Mouse (Mus musculus) spleen, embryonic (tissue): ENCODE results near the gene Myo16.

ENCODE experiments used
- CTCF ChIA-PET: fragments of 350-600 bp; sonication (Branson Sonifier 250); formaldehyde crosslinking; loops from one replicate; lab custom pipeline; 2022; lab: Charles Lee

The Myo16 gene

DNA sequence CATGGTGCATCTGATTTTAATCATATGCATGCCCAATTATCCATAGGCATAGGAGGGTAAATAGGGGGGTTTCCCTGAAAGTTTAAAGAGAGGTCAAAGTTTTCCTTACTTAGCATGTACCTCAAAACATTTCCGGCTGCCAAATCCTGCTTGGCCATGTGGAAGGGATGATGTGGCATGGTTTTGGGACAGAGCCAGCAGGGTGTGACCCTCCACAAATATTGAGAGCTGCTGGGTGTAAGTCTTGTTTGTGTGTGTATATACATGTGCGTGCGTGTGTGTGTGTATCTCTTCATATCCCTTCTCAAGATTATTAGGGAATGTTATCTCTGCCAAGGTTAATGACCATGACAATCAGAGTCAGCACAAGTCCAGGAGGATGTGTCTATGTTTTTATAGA lies 150.3 kb downstream of the Myo16 start:
- CTCF ChIA-PET: no interaction called here

DNA sequence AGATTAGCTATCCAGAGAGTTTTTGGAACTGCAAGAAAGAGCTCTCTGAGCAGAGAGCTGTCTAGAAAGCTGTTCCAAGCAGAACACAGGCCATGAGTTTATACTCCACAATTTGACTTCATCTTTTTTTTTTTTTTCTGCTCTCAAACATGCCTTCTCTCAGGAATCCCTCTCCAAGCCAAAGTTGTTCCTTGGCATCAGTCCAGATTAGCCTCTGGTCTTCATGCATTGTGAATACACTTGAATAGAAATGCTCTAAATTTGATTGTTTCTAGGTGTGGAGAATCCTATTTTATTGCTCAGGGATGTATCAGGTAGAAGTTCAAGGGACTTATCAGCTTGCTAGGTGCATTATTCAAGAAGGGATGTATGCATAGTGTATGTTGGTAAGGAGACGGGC lies 151.0 kb downstream of the Myo16 start:
- CTCF ChIA-PET: no interaction called here

DNA sequence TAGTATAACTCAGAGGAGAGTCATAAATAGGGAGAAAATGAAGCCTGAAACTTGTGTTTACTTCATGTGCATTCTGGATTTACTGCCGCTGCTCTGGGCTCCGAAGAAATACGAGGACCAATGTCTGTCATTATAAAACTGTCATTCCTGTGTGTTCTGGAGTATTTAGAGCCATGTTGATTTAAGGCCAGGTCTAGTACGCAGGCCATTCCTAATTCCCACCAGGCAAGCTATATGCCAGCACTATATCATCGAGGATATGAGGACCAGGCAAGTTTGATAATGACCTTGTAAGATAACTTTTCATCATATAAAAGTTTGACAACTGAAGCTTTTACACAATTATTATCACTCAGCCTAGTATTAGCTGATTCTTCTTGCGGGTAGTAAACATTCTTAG lies 153.6 kb downstream of the Myo16 start:
- CTCF ChIA-PET: no interaction called here

DNA sequence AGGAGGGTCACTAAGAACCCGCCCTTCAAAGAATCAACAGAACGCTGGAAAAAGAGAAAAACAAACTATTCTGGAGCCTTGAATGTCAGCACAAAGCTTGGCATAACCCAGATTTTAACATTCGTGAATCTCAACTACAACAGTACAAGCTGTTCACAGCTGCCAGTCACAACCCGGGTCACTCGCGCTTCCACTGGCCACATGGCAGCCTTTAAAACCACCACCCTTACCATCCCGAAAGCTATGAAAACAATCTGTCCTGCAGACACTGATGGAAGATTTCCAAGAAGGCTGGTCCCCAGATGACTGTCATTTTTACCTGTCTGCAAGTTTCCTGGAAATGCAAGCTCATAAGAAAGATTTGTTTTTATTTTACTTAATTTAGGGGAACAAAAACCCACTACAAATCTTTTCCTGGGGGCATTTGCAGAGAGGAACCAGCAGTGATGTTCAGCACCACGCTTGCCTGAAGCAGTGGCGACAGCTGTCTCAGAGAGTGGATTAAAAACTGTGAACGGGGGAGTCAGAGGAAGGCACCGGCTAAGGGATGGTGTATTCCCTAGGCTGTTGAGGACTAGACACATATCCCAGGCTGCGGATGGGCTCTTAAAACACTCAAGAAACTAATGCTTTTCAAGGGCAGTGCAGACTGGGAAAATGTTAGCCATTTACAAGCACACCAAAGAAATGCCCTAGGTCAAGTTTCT lies 154.2 kb downstream of the Myo16 start:
- CTCF ChIA-PET: no interaction called here

DNA sequence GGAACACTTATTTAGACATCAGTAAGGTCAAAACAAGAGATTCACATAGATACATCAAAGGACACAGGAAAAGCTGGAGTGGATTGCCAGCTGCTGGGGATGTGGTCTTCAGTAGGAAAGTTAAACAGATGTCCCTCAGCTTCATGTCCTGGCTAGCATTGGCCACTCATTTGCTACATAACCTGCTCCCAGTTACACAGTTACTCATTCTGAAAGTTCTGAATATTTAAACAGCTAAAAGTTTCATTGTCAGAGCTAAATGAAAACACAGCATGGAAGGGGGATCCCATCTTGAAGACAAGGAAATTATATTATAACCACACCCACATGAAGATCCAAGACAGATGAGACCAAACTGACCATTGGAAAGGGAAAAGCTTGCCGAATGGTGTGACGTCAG lies 156.8 kb downstream of the Myo16 start:
- CTCF ChIA-PET: no interaction called here

DNA sequence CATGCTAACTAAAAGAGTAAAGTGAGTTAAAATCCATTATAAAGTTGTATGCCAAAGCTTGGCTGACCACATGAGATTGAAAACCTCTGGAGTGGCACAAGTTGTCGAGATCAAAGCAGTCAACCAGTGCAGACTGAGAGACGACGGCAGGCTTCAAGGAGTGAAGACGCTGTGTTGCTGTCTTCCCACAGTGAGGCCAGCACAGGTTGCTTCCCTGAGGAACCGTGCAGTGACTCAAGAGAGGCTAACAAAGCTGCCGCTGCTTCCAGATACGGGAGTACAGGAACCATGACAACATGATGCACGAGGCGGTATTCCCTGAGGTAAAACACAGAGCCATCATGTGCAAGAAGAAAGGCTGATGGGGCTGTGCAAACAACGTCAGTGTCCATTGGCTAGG lies 158.6 kb downstream of the Myo16 start:
- CTCF ChIA-PET: no interaction called here

DNA sequence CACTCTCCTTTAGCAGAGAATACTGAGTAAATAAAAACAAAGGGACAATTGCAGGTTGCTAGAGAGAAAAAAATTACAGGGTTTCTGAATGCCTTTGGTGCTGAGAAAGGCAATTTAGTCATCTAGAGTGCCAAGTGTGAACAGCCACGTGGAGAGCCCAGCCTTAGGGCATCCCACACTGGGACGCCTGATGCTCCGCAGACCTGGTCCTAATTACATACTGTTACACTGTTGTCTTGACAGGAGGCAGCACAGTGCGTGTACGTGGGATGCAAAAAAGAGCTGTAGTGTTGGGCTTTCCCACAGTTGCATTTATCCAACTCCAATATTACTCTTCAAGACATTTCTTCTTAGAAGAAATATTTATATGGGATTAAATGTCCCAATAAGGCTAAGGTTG lies 162.5 kb downstream of the Myo16 start:
- CTCF ChIA-PET: no interaction called here

DNA sequence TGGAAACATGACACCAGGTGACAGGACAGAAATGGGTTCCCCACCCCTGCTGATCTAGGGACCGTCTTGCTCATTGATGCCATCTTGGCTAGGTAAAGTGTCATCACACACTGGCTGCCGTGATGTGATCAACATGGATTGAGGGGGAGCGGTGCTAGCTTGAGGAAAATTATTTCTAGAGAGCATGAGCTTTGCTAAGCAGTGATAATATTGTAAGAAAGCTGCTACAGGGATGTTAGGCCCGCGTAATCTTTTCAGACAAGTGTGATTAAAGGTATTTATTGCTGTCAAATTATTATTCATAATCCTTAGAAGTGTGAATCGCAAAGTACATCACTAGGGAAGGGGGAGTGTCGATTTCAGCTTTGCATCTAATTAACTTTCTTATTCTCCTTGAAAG lies 164.4 kb downstream of the Myo16 start:
- CTCF ChIA-PET: no interaction called here

DNA sequence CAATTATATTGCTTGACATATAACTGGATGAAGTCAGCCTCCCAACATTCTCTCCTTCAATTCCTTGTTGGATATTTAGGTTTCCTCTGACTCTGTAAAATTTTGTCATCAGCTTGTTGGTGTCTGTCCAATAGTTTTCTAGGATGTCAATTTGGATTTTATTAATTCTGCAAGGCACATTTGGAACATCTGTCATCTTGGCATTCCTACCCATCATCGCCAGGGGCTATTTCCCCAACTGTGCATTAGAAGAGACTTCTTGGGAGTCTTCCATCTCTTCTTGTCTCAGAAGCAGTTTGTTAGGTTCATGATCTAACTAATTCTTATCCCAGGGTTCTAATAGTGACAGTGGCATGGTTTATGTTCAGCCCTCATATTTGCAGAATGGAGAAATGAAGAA lies 196.7 kb downstream of the Myo16 start:
- CTCF ChIA-PET: no interaction called here

DNA sequence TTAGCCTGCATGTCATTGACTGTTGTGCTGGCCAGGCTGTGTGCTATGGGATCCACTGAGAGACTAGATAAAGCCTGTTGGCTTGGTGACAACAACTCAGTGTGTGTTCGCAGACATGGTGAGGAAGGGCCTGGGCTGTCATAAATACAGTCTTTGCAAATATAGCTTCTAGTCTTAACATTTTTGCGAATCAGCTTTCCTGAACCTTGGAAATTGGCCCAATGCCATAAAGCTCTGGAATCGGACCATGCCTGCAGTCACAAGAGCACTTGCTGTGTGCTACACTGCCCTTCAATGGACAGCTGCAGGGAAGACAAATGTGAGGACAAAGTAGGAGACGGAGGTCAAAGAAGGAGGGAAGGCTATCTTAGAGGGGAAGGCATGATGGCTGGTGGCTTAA lies 205.0 kb downstream of the Myo16 start:
- CTCF ChIA-PET: no interaction called here

DNA sequence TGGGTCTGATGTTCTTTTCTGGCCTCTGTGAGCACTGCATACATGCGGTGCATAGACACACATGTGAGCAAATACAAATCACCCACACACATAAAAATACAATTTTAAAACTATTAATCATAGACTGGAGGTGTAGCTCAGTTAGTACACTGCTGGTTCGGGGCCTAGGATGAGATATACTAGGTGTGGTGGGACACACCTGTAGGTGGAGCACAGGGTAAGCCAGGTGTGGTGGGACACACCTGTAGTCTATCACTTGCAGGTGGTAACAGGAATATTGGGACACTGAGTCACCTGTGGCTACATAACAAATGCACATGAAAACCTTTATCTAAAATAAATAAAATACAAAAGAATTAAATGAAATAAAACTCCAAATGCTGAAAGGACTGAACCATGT lies 209.2 kb downstream of the Myo16 start:
- CTCF ChIA-PET: no interaction called here

DNA sequence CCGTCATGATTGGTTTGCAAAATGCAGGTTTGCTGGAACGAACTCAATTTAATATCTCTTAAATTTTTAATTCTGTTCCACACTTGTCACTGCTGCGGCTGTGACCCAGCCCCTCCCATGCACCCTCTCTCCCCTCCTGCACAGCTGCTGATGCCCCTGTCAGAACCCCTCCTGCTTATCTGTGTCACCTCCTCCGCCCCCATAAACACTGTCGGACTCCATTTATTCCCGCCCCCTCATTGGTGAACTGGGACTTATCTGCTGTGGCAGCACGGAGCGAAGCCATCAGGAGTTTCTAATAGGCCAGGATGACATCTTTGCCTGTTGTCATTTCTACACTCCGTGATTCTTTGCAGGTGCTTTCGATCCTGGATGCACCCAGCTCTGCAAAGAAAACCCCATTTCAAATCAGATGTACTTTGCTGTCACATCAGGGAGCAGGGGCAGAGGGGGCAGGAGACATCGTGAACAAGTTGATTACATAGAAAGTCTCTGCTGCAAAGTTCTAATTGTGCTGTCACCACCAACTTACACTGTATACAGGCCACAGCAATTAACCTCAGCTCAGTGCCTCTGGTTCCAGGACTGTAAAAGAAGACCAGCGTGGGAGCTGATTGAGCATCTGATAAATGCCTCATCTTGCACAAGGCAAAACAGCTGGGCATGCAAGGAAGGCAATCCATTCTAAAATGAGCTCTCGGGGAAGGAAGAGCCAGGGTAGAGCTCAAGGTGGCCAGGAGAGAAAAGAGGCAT lies 210.1 kb downstream of the Myo16 start:
- CTCF ChIA-PET: no interaction called here

DNA sequence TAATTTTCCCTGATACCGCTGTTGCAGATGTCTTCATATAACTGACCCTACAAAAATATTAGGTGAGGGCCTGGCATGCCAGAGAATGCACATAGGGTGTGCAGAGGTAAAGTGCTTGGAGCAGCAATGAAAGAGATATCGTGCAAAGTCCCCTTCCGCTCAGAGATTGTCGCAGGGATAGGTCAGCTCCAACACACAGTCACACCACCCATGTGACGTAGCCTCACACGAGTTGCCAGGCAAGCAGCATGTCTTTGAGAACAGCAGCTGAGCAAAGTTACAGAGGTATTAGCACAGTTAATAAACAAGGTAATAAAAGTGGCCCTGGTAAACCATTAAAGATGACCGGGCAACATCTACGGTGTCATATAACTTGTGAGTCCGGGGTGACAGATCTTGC lies 212.4 kb downstream of the Myo16 start:
- CTCF ChIA-PET: no interaction called here

DNA sequence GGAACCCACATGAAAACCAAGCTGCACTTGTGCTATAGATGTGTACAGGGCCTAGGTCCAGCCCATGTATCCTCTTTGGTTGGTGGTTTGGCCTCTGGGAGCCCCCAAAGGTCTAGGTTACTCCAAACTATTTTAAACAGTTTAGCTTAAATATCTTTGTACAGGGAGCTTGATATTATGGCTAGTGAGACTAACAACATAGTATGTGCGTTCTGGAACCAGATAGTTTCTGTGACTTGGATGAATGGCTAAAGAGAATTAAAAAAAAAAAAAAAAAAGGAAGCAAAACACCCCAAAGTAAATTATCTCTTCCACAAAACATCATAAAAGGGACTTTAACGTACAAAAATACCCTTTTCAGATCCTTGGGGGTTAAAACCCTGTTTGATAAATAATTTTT lies 218.9 kb downstream of the Myo16 start:
- CTCF ChIA-PET: no interaction called here

DNA sequence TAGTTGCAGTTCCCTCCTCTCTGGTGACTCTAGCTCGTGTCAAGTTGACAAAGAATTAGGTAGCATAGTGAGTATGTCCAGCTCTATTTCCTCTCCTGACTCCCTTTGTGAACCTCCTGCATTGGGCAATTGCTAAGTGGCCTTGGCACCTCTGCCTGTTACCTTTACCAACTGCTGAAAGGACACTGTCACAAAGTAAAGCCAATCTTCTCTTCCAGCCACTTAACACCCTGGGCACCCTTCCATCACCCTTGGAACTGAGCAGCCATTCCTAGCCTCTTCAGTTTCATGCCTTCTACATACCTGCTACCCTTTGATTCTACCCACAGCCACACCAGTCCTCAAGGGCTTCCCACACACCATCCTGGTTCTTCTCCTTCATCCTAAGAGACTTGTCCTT lies 233.4 kb downstream of the Myo16 start:
- CTCF ChIA-PET: no interaction called here

DNA sequence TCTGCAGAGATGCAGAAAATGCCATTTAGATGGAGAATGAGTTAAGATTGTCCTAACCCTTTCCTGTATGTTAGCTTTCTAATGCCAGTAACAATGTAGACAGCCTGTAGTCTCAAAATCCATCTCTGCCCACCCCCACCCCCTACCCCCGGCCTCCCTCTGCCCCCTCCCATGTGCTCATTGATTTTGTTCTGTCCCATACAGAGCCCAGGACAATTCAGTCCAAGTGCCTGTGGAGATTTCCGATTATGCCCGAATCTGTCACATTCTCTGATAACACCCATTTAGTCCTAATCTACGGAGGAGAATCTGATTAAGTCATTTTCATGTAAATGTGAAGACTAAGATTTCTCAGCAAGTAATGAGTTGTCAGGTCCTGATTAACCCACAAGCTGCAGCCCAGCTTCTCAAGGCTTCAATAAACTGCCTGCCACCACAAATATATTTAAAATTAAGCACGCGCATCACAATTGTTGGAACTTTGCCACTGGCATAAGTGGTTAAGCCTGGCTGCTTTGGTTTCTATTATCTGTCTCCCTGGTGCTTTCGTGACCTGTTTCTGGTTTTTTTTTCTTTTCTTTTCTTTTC lies 237.5 kb downstream of the Myo16 start:
- CTCF ChIA-PET: interaction anchor here (0.6 kb wide), 1 partner anchor 516 kb away, joined by 4 read pairs; no protein-coding TSS in a partner anchor

DNA sequence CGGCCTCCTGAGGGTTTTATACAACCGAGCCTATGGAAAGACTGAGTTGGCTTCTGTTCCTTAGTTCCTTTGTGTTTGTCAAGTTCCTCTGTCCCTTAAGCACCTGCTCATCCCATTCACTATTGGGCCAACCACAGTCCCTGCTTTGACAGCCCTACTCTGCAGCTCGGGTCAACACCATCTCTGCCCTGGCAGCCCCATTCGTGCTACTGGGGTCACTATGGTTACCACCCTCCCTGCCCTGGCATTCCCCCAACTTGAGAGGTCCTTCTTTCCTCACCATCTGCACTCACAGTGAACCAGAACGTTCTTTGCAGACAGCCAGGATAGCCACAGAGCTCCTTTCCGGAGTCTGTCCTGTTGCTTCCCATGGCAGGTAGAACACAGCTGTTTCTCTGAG lies 238.2 kb downstream of the Myo16 start:
- CTCF ChIA-PET: no interaction called here

DNA sequence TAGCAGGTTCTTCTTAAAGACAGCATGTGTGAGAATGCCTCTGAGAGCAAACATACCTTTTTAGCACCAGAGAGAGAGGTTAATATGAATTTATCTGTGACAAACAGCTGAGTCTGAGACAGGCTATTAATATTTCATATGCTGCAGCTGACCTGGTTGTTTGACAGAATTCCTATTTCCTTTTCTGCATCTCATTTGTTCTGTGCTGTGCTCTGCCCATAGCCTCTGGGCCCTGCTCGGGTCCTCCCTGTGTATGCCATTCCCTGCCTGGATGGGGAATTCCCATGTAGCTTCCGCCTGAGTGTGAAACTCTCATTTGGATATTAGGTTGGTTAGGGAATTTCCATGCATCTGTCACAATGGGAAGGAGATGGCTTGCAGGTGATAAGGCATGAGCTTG lies 240.8 kb downstream of the Myo16 start:
- CTCF ChIA-PET: no interaction called here

DNA sequence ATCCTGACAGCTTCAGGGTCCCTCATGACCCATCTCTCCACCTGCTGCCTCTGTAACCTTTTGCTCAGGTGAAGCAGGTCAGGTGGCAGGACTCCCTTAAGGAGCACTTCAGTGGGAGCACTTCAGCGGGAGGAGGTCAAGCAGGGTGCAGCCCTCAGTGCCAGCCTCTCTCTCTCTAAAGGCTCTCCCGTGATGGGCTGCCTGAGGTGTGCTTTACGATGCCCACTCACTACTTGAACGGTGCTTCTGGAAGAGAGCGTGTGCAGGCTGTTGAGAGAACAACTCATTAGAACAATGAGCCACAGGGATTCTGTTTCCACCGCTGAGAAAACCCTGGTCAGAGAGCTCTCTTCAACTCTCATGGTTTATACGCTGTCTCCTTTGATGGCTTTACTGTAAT lies 241.4 kb downstream of the Myo16 start:
- CTCF ChIA-PET: no interaction called here

DNA sequence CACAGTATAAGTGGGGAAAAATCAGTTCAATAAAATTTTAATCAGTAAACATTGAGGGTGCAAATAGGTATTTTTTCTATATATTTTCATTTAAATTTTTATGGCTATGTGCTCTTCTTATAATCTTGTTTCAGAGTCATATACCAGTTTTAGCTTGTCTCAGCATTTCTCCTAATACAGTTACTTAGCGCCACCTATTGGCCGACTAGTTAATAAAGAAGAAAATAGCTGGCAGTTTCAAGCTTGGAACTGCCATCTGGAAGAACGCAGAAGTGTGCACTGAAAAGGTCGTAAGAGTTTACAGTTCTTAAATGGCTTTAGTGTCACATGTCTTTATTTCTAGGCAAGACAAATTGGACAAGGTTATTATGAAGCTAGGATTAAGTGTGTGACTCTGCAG lies 248.9 kb downstream of the Myo16 start:
- CTCF ChIA-PET: no interaction called here

DNA sequence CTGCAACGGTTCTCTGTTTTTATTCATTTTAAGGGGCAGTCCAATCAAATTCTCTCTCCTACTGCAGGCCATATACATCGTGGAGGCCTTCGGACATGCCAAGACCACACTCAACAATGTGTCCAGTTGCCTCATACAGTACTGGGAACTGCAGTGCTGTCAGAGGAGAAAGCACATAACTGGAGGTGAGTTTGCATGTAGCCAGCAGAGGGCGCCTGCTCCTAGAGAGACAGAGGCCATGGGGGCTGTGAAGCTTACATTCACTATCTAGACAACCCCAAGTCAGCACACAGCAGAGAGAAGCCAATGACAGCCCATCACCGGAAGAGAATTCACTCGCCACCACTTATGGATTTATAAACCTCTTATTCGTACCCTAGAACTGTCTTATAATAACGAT lies 251.8 kb downstream of the Myo16 start:
- CTCF ChIA-PET: no interaction called here

DNA sequence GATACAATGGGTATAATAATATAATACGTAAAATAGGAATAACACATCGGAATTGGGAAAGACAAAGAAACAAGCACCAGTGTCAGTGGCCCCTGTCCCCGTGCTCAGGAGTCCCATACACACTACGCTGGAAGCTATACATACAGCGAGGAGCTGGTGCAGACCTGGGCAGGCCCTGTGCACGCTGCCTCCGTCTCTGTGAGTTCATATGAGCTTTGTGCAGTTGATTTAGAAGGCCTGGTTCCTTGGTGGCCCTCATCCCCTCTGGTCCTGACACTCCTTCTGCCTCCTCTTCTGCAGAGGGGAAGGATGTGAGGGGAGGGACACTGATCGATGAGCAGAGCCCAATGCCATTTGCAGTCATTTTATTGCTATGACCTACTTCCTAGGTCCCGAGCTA lies 255.3 kb downstream of the Myo16 start:
- CTCF ChIA-PET: no interaction called here

DNA sequence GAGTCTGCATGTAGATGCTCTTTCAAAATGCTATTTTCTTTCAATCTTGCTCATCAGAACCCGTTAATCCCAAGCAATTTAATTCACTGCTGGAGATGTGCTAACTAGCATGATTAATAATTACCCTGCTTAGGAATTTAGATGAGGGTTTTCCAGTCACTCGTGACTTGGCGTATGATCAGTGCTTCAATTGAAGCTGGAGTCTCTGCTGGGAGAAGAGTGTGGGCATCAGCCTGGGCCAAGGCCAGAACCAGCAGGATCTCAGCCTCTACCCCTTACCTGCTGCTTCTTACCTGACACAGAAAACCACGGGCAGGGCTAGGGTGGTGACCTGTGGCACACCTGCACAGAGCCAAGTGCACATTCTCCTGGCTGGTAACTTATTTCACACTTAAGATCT lies 257.8 kb downstream of the Myo16 start:
- CTCF ChIA-PET: no interaction called here
